Mouse (Mus musculus) limb, embryonic 10.5 days (tissue): Measurements from ENCODE around the gene St8sia4. TPM values are rescaled to one million over a fixed set of nuclear protein-coding genes. Genes with fewer than 3 reads are reported as not detected.
"Not testable (repeated sequence)": the region's sequence is repeated elsewhere in the genome, so short reads cannot be mapped to it uniquely, and the experiment has no call there.

Source experiments
- DNase-seq: peaks from one replicate; pipeline ENCODE4 v3.0.0-alpha.2; 2017; ENCODE audit warnings: low spot score
- H3K27ac ChIP-seq: fragments of 300-500 bp; sonication (generic); 2 replicates; pipeline ENCODE4 v1.5.1; 2016; ENCODE audit warnings: mild to moderate bottlenecking
- H3K27me3 ChIP-seq: fragments of 300-500 bp; sonication (generic); 2 replicates; pipeline ENCODE4 v1.6.1; 2016; ENCODE audit warnings: low read depth, mild to moderate bottlenecking; ENCODE audit not compliant: poor library complexity, severe bottlenecking
- H3K36me3 ChIP-seq: fragments of 300-500 bp; sonication (generic); 2 replicates; pipeline ENCODE4 v1.6.1; 2016; ENCODE audit warnings: mild to moderate bottlenecking, moderate library complexity
- H3K4me1 ChIP-seq: fragments of 300-500 bp; sonication (generic); 2 replicates; pipeline ENCODE4 v1.6.1; 2016
- H3K4me3 ChIP-seq: fragments of 300-500 bp; sonication (generic); 2 replicates; pipeline ENCODE4 v1.5.1; 2016; ENCODE audit warnings: mild to moderate bottlenecking, moderate library complexity
- H3K9me3 ChIP-seq: fragments of 300-500 bp; sonication (generic); replicated peaks from 2 replicates; pipeline ENCODE4 v1.6.1; 2016; ENCODE audit warnings: mild to moderate bottlenecking
- WGBS: fragments of 180-500 bp; shearing (Covaris S2); methylation state at CpG from one replicate; pipeline ENCODE4 v1.1.7; 2016; 5-methylcytosine and 5-hydroxymethylcytosine counted together
- polyA plus RNA-seq: library from polyadenylated mRNA; unstranded; fragments of >200 nt; fragmentation: Nextera tagmentation; extraction: Ambion mirVana; gene quantifications from 2 replicates; pipeline ENCODE4 v1.2.1, GENCODE M21; 2016

Gene St8sia4
- polyA plus RNA-seq, 1 experiment from 2014 or later, result 2.5 TPM

DNA sequence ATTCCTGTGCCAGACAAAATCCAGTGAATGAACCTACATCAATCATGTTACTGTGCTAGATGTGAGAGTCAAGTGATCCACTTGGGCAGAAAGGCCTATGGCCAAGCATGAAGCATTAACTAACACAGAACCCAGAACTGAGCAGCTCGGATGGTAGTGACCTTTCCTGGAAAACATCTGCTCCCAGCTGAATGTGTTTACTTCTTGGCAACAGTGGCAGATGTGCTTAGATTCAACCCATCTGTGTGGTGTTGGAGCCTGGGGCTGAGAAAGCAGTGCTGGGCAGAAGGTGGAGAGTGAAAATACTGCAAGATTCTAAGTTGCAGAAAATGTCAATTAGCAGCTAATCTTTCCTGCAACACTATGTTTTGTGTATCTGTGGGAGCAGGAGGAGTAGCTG lies 85.1 kb downstream of the St8sia4 start:
- Histone ChIP-seq H3K27me3 (no peaks in the 10 kb centered on the region), H3K36me3 (no peaks in the 10 kb centered on the region), H3K4me3 (no peak overlapping the region), H3K4me1 (no peaks in the 10 kb centered on the region), H3K9me3 (no peaks in the 10 kb centered on the region), H3K27ac (no peak overlapping the region)
- 55% methylated on average over 1 of the region's 1 CpGs for WGBS
- peak; percentile 31 for DNase-seq

- no peak overlapping the region for H3K27ac ChIP-seq
- no peak for DNase-seq
- H3K36me3 ChIP-seq, result no peaks in the 10 kb centered on the region
- H3K9me3 ChIP-seq, result no peaks in the 10 kb centered on the region
- no peak overlapping the region for H3K4me3 ChIP-seq
- no peaks in the 10 kb centered on the region for H3K4me1 ChIP-seq
- 90% methylated on average over 9 of the region's 9 CpGs for WGBS
- H3K27me3 ChIP-seq, result no peaks in the 10 kb centered on the region
Observed at GRCm38 (mm10) chr1:95572619-95573540, 94.5 kb downstream of the St8sia4 start.

DNA sequence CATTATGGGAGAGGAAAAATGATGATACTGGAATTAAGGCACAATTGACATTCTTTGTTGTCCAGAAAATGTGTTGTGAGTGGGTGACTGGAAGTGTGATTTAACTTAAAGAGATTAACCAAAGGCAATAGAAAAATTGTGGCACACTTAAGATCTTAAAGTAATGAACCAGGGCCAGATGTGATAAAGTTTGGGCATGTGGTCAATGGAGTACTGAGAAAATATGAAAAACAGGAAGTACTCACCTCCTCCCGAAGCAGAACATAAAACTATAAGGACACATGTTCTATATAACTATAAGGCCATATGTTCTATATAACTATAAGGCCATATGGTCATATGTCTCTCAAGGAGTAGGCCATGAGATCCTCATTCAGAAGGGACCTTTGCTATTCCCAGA lies 96.3 kb downstream of the St8sia4 start:
- Histone ChIP-seq H3K9me3 (no peaks in the 10 kb centered on the region), H3K4me1 (no peaks in the 10 kb centered on the region), H3K27ac (no peak overlapping the region), H3K27me3 (no peaks in the 10 kb centered on the region), H3K4me3 (no peak overlapping the region), H3K36me3 (no peaks in the 10 kb centered on the region)
- 80% methylated on average over 1 of the region's 1 CpGs for WGBS
- no peak for DNase-seq

- not testable (repeated sequence) for H3K4me1 ChIP-seq, H3K9me3 ChIP-seq, H3K27me3 ChIP-seq, H3K4me3 ChIP-seq, H3K36me3 ChIP-seq, DNase-seq, H3K27ac ChIP-seq
Observed at GRCm38 (mm10) chr1:95554556-95554955, 112.8 kb downstream of the St8sia4 start.

GRCm38 (mm10) chr1:95541460-95541859 lies 125.9 kb downstream of the St8sia4 start:
- Histone ChIP-seq H3K27me3 (no peaks in the 10 kb centered on the region), H3K9me3 (no peaks in the 10 kb centered on the region), H3K4me1 (no peaks in the 10 kb centered on the region), H3K36me3 (no peaks in the 10 kb centered on the region), H3K4me3 (no peak overlapping the region), H3K27ac (no peak overlapping the region)
- no peak for DNase-seq
- 77% methylated on average over 3 of the region's 3 CpGs for WGBS
